Mouse (Mus musculus): ENCODE results near the gene D5Ertd579e. TPM values are rescaled to one million over a fixed set of nuclear protein-coding genes. Genes with fewer than 3 reads are reported as not detected.

The D5Ertd579e gene
- polyA plus RNA-seq (2015; fragmentation: Nextera tagmentation; extraction: Ambion mirVana) = 22.6 and 23.2 TPM in 2 replicates

DNA sequence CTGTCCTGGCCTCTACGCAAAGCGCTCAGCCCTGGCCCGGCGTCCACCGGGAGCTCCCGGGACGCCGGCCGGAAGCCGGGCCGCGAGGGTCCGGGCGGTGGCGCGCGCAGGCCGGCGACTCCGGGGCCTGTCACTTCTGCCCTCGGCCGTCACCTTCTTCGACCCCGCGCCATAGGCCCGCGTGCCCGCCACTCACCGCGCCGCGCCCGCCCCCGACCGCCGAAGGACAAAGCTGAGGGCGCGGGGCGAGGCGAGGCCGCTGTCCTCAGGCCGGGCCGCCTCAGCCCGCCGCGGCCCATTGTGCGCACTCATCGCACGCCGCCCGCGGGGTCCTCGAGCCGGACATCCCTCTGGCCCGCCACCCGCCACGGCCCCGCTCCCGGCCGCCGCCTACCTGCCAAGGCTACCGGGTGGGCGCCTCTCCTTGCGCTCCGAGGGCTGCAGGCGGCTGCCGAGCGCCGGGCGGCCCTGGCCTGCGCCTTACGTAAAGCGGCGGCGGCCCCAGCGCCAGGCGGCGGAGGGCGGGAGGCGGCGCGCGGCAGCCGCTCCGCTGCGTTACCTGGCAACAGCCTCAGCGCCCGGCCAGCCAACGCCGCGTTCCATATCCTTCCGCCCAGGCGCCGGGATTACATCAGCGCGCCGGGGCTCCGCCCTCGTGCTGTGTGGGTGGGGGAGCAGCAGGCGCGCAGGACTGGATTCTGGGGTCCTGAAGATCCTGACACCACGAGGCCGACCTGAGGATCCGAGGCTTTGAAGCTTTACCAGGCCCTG, at the start of gene D5Ertd579e:
Gene D5Ertd579e (minus strand): TSS at position 564 of the 771 bp plus-strand sequence.
- Histone ChIP-seq H3K36me3 (ENCODE audit: control insufficient read depth, insufficient read depth) (0 out of 2 replicates have a peak, but pooled peaks cover 4% of the 10 kb centered on the region), H3K4me2 (ENCODE audit: low read depth, low read length) (peak within 1 kb of the TSS; percentile 98), H3K9me3 (replicated peaks; ENCODE audit: control insufficient read depth, low read length) (no peaks in the 10 kb centered on the region), H3K4me1 (ENCODE audit: control insufficient read depth, low read depth, low read length) (peaks cover 58% of the 10 kb centered on the region), H3K27ac (ENCODE audit: low read length) (peak within 1 kb of the TSS; percentile 91), H3K27me3 (ENCODE audit: control insufficient read depth, insufficient read depth, low read depth, low read length) (no peaks in the 10 kb centered on the region), H3K4me3 (ENCODE audit: low read depth, low read length) (peak within 1 kb of the TSS; percentile 72), H3K9ac (ENCODE audit: low read depth, low read length) (peak within 1 kb of the TSS; percentile 94)
- peak; percentile 90 for ATAC-seq (ENCODE audit: low read depth)
- WGBS (ENCODE audit: insufficient replicate concordance) = under 1% methylated on average over 80 of the region's 104 CpGs

DNA sequence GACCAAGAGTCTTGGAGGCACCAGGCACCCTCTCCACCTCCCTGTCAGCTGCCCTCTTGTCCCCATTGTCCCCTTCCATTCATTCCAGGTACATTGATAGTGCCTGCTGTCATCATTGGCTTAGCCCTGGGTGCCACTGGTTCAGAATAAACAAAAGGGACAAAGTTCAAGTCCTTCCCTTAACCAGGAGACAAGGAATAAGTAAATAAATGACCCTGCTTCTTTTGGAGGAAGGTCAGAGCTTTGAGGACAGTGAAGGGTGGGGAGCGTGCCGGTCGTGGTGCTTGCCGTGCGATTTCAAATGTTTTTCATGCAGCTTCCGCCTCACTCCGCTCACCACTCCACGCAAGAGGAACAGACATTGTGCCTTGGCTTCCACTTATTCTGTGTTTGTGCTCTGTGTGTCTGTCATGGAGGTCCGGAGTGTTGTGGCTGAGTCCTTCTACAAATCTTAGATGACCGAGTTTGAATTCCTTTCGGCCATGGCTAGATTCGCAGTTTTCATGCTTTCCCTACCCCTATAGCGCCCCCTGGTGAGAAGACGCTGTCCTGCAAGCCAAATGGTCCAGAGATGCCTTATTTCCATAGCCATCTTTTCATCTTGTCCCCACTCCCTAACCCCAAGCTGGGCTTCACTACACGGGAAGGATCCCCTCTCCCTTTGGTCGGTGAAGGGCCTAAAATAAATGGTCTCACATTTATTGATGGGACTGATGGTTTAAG, 46.5 kb upstream of the D5Ertd579e start:
- peak overlapping the region; percentile 32; the same call in 1 of the 2 replicates for H3K4me2 ChIP-seq (ENCODE audit: low read depth, low read length)
- H3K27me3 ChIP-seq (ENCODE audit: control insufficient read depth, insufficient read depth, low read depth, low read length) = no peaks in the 10 kb centered on the region
- H3K36me3 ChIP-seq (ENCODE audit: control insufficient read depth, insufficient read depth) = no peaks in the 10 kb centered on the region
- no peak overlapping the region for H3K27ac ChIP-seq (ENCODE audit: low read length)
- H3K4me1 ChIP-seq (ENCODE audit: control insufficient read depth, low read depth, low read length) = peaks cover 37% of the 10 kb centered on the region
- no peaks in the 10 kb centered on the region for H3K9me3 ChIP-seq (replicated peaks; ENCODE audit: control insufficient read depth, low read length)
- 0 out of 2 replicates have a peak overlapping the region, but pooled peaks have one; percentile 2 for H3K4me3 ChIP-seq (ENCODE audit: low read depth, low read length)
- 0 out of 2 replicates have a peak, but pooled peaks have one; percentile 3 for ATAC-seq (ENCODE audit: low read depth)
- WGBS (ENCODE audit: insufficient replicate concordance) = 40% methylated on average over 16 of the region's 16 CpGs
- H3K9ac ChIP-seq (ENCODE audit: low read depth, low read length) = no peak overlapping the region

DNA sequence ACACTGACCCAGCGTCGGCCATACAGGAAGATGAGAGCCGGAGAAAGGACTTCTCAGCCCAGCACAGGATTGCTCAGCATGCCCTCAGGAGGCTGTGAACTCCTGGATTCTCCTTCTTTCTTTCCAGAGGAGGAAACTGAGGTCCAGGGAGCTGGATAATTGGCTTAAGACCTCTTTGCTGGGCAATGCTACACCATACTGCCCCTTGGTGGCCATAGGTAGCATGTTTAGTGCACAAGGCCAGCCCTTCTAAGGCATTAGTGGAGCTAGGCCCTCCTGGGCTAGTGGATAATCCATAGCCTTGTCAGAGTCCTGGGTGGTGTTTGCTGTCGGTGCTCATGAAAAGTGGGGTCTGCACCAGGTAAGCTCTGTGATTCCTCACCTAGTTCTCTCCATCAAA, 44.0 kb upstream of the D5Ertd579e start:
- Histone ChIP-seq H3K4me1 (ENCODE audit: control insufficient read depth, low read depth, low read length) (peaks cover 49% of the 10 kb centered on the region), H3K27ac (ENCODE audit: low read length) (peak overlapping the region; percentile 21), H3K9me3 (replicated peaks; ENCODE audit: control insufficient read depth, low read length) (no peaks in the 10 kb centered on the region), H3K4me3 (ENCODE audit: low read depth, low read length) (no peak overlapping the region), H3K27me3 (ENCODE audit: control insufficient read depth, insufficient read depth, low read depth, low read length) (no peaks in the 10 kb centered on the region; the same call in 1 of the 2 replicates), H3K4me2 (ENCODE audit: low read depth, low read length) (no peak overlapping the region), H3K36me3 (ENCODE audit: control insufficient read depth, insufficient read depth) (no peaks in the 10 kb centered on the region), H3K9ac (ENCODE audit: low read depth, low read length) (peak overlapping the region; percentile 32; the same call in 1 of the 2 replicates)
- WGBS (ENCODE audit: insufficient replicate concordance) = 60% methylated on average over 4 of the region's 4 CpGs
- 0 out of 2 replicates have a peak, but pooled peaks have one; percentile 14 for ATAC-seq (ENCODE audit: low read depth)

DNA sequence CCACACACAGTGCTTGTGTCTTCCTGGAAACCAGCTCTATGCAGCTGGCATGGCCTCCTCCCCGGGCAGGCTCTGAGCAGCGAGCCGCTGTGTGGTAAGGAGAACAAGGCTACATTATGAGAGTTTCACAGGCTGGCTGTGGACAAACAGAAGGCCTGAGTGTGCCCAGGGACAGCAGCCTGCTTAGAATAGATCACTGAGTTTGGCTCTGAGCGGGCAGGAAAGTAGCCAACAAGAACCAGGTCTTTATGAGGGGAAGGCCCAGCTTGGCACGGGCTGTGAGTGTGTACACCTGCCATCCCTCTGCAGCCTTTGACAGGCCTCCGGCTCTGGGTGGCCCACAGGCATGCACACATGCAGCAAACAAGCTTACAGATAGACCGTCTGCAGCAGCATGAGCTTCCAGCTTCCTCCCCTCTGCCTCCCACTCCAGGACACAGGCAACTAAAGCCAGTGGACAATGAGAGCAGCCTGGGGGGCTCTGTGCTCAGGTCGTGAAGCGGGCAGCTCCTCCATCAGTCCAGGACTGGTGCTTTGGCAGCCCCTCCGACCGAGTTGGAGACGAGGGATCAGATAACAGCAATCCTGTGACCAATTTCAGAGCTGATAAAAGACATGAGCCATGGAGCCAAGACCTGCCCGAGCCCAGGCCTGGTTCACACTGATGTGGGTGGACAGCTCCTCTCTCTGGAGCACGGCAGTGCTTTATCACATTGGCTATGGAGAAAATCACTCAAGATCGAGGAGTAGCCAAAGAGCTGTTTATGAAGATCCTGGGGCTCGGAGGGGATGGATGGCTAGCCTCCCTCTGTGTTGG, 43.2 kb upstream of the D5Ertd579e start:
- no peak overlapping the region for H3K4me3 ChIP-seq (ENCODE audit: low read depth, low read length)
- H3K4me1 ChIP-seq (ENCODE audit: control insufficient read depth, low read depth, low read length) = peaks cover 53% of the 10 kb centered on the region
- H3K36me3 ChIP-seq (ENCODE audit: control insufficient read depth, insufficient read depth) = no peaks in the 10 kb centered on the region
- H3K9ac ChIP-seq (ENCODE audit: low read depth, low read length) = peak overlapping the region; percentile 32
- WGBS (ENCODE audit: insufficient replicate concordance) = 68% methylated on average over 16 of the region's 16 CpGs
- H3K27ac ChIP-seq (ENCODE audit: low read length) = peak overlapping the region; percentile 21
- H3K27me3 ChIP-seq (ENCODE audit: control insufficient read depth, insufficient read depth, low read depth, low read length) = no peaks in the 10 kb centered on the region; the same call in 1 of the 2 replicates
- no peaks in the 10 kb centered on the region for H3K9me3 ChIP-seq (replicated peaks; ENCODE audit: control insufficient read depth, low read length)
- H3K4me2 ChIP-seq (ENCODE audit: low read depth, low read length) = no peak overlapping the region
- no peak for ATAC-seq (ENCODE audit: low read depth)

DNA sequence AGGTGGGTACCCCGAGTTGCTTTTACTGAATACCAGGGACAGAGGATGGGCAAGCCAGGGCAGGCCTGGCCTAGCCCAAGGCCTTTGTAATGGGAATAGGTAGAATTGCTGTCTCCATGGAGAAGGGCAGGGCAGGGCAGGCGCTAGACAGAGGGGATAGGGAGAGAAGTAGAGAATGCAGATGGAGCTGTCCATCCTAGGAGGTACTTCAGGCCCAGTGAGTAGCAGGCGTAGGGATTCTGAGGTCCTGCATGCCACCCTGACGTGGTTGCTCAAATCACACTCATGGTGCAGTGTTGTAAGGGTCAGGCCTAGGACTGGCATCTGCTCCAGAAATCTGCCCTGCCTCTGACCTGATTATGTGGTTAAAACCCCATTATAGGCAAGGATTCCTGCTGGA, 41.9 kb upstream of the D5Ertd579e start:
- H3K4me2 ChIP-seq (ENCODE audit: low read depth, low read length) = no peak overlapping the region
- peak overlapping the region; percentile 91 for H3K27ac ChIP-seq (ENCODE audit: low read length)

DNA sequence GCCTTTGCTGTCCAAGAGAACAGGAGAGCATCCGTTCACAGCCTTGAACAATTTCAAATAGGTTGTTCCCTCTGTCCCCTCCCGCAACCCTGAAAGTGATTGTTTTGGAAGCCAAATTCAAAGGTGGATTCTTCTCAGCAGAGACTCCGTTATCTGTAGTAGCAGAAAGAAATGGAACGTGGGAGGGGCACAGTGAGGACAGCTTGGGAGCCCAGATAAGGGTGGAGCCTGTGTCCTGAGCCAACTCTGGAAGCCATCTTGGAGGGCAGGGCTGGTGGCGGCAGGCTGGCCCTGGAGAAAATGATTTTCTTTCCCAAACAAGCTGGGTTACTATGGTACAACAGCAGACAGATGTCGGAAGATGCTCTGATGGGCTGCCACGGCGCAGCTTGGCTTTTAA, 40.2 kb upstream of the D5Ertd579e start:
- WGBS (ENCODE audit: insufficient replicate concordance) = 17% methylated on average over 8 of the region's 8 CpGs
- Histone ChIP-seq H3K27me3 (ENCODE audit: control insufficient read depth, insufficient read depth, low read depth, low read length) (no peaks in the 10 kb centered on the region; the same call in 1 of the 2 replicates), H3K4me2 (ENCODE audit: low read depth, low read length) (peak overlapping the region; percentile 69), H3K36me3 (ENCODE audit: control insufficient read depth, insufficient read depth) (no peaks in the 10 kb centered on the region), H3K27ac (ENCODE audit: low read length) (peak overlapping the region; percentile 91), H3K9ac (ENCODE audit: low read depth, low read length) (peak overlapping the region; percentile 63), H3K9me3 (replicated peaks; ENCODE audit: control insufficient read depth, low read length) (no peaks in the 10 kb centered on the region), H3K4me3 (ENCODE audit: low read depth, low read length) (peak overlapping the region; percentile 45), H3K4me1 (ENCODE audit: control insufficient read depth, low read depth, low read length) (peaks cover 78% of the 10 kb centered on the region)
- ATAC-seq (ENCODE audit: low read depth) = peak; percentile 88

More for the DNA sequence above, 41.9 kb upstream of the D5Ertd579e start:
- WGBS (ENCODE audit: insufficient replicate concordance) = 74% methylated on average over 4 of the region's 4 CpGs
- Histone ChIP-seq H3K9me3 (replicated peaks; ENCODE audit: control insufficient read depth, low read length) (no peaks in the 10 kb centered on the region), H3K9ac (ENCODE audit: low read depth, low read length) (peak overlapping the region; percentile 3), H3K27me3 (ENCODE audit: control insufficient read depth, insufficient read depth, low read depth, low read length) (no peaks in the 10 kb centered on the region; the same call in 1 of the 2 replicates), H3K4me3 (ENCODE audit: low read depth, low read length) (no peak overlapping the region), H3K36me3 (ENCODE audit: control insufficient read depth, insufficient read depth) (no peaks in the 10 kb centered on the region), H3K4me1 (ENCODE audit: control insufficient read depth, low read depth, low read length) (peaks cover 61% of the 10 kb centered on the region)
- no peak for ATAC-seq (ENCODE audit: low read depth)

DNA sequence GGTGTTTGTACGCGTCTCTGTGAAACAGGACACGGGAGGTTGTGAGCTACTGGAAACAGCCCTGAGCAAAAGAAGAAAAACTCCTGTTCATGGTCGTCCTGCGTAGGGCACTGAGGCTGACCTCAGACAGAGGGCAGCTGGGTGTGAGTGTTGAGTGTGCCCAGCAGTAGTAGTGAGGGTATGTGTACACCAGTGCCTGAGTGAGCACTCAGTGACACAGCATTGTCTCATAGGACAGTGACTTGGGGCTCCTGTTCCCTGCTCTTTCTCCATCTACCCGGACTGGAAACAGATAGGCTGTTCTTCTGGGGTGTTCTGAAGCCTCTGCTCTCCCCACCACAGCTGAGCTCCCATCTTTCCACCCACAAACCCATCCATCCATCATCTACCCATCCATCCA, 39.3 kb upstream of the D5Ertd579e start:
- peak overlapping the region; percentile 45 for H3K4me3 ChIP-seq (ENCODE audit: low read depth, low read length)
- no peak; the same call in 1 of the 2 replicates for ATAC-seq (ENCODE audit: low read depth)
- WGBS (ENCODE audit: insufficient replicate concordance) = 87% methylated on average over 6 of the region's 6 CpGs
- H3K4me2 ChIP-seq (ENCODE audit: low read depth, low read length) = peak overlapping the region; percentile 69
- no peaks in the 10 kb centered on the region; the same call in 1 of the 2 replicates for H3K27me3 ChIP-seq (ENCODE audit: control insufficient read depth, insufficient read depth, low read depth, low read length)
- H3K9me3 ChIP-seq (replicated peaks; ENCODE audit: control insufficient read depth, low read length) = no peaks in the 10 kb centered on the region
- peak overlapping the region; percentile 63 for H3K9ac ChIP-seq (ENCODE audit: low read depth, low read length)
- no peaks in the 10 kb centered on the region for H3K36me3 ChIP-seq (ENCODE audit: control insufficient read depth, insufficient read depth)
- H3K27ac ChIP-seq (ENCODE audit: low read length) = peak overlapping the region; percentile 89
- H3K4me1 ChIP-seq (ENCODE audit: control insufficient read depth, low read depth, low read length) = peaks cover 86% of the 10 kb centered on the region

DNA sequence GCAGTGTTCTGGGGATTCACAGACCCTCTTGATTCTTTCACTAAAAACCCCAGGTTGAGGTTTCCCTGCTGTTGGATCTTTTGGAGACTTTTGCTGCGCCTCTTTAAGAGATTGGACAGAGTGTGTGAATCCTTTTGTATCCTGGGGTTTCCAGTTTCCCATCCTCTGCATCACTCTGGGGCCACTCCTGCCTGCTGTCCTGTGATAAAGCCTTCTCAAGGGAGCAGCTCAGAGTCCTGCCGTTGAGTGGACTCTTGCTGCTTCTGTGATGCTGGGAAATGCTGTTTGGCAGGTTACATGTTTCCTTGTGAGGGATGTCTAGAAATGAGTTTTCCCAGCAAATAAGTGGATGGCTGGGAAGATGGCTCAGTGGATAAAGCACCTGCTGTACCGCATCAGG, 37.6 kb upstream of the D5Ertd579e start:
- 55% methylated on average over 3 of the region's 3 CpGs for WGBS (ENCODE audit: insufficient replicate concordance)
- H3K4me2 ChIP-seq (ENCODE audit: low read depth, low read length) = peak overlapping the region; percentile 62
- peak overlapping the region; percentile 63 for H3K9ac ChIP-seq (ENCODE audit: low read depth, low read length)
- peak overlapping the region; percentile 52 for H3K4me3 ChIP-seq (ENCODE audit: low read depth, low read length)
- H3K36me3 ChIP-seq (ENCODE audit: control insufficient read depth, insufficient read depth) = no peaks in the 10 kb centered on the region
- H3K9me3 ChIP-seq (replicated peaks; ENCODE audit: control insufficient read depth, low read length) = no peaks in the 10 kb centered on the region
- H3K27ac ChIP-seq (ENCODE audit: low read length) = peak overlapping the region; percentile 98
- H3K4me1 ChIP-seq (ENCODE audit: control insufficient read depth, low read depth, low read length) = peaks cover 79% of the 10 kb centered on the region
- ATAC-seq (ENCODE audit: low read depth) = peak; percentile 65
- H3K27me3 ChIP-seq (ENCODE audit: control insufficient read depth, insufficient read depth, low read depth, low read length) = no peaks in the 10 kb centered on the region; the same call in 1 of the 2 replicates
